Mouse (Mus musculus) ES-E14 (cell line): ENCODE results near the gene Anapc13.

Source experiments
- HCFC1 ChIP-seq: IDR thresholded peaks from 2 replicates; pipeline ENCODE4 v1.6.1; 2012; ENCODE audit warnings: low read length, inconsistent platforms, borderline replicate concordance; ENCODE audit not compliant: insufficient read depth
- MAFK ChIP-seq: IDR thresholded peaks from 2 replicates; pipeline ENCODE4 v1.6.1; 2014; ENCODE audit warnings: mild to moderate bottlenecking, low read depth, low read length, inconsistent platforms; ENCODE audit not compliant: insufficient read depth
- ZC3H11A ChIP-seq: IDR thresholded peaks from 2 replicates; pipeline ENCODE4 v1.6.1; 2012; ENCODE audit warnings: low read depth, mild to moderate bottlenecking, inconsistent platforms, low read length, borderline replicate concordance
- ZNF384 ChIP-seq: IDR thresholded peaks from 2 replicates; pipeline ENCODE4 v1.6.1; 2012; ENCODE audit warnings: low read depth, low read length, inconsistent platforms

- TF ChIP-seq HCFC1, result no peak
- no peak for TF ChIP-seq ZC3H11A
- TF ChIP-seq ZNF384, result no peak
- TF ChIP-seq MAFK, result no peak
Measured at GRCm38 (mm10) chr9:102637115-102637514, 11.0 kb downstream of the Anapc13 start.
